Comparison of ENCODE assay signal across 10 mouse cellular contexts in the genomic region with DNA sequence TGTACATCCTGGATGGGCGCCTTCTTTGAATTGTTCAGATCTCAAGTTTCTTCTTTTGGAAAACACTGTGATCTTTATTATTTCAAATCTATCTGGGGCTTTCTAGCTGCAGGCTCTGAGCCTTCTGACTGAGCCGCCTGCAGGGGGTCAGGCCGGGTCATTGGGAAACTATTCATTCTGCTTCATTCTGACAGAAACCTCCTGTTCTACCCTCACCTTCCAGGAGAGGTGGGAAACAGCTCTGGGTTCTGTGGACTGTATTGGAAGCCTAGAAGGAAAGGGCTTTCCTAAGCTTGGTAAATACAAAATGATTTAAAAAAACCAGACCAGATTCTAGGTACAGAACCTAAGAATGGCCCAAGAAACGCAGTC.
A peak's percentile ranks its signal among the peaks of the same experiment; 100 is the strongest.
DNase-seq lines count a peak whose midpoint lies in the region; ATAC-seq and TF ChIP-seq lines count a peak whose summit lies in the region.
"Had no signal": no experiment of that assay in that cellular context is flagged by ENCODE, and none has a peak within 500 bp of the region (broad histone marks: within the 10 kb centered on the region; RNA-seq: fewer than 3 reads in every experiment).

No protein-coding gene starts in this region.

- TF ChIP-seq EP300 in lung, postnatal 0 days (IDR thresholded peaks at IDR 0.05): no peak
- no peak for TF ChIP-seq EP300 in stomach, postnatal 0 days (optimal IDR thresholded peaks at IDR 0.05)

- 0 out of 2 replicates have a peak, but pooled peaks cover 5% of the 10 kb centered on the region for H3K9me3 ChIP-seq in hindbrain, embryonic 10.5 days
- no peaks in the 10 kb centered on the region for H3K9me3 ChIP-seq in hindbrain, postnatal 0 days (ENCODE audit: low read length)
- no peaks in the 10 kb centered on the region for H3K9me3 ChIP-seq in lung, postnatal 0 days (ENCODE audit: low read length)
- no peaks in the 10 kb centered on the region for H3K9me3 ChIP-seq in intestine, embryonic 16.5 days (ENCODE audit: control insufficient read depth, low read length)
- H3K9me3 ChIP-seq in stomach, postnatal 0 days (ENCODE audit: control insufficient read depth, low read length): no peaks in the 10 kb centered on the region
- H3K9me3 ChIP-seq in midbrain, embryonic 13.5 days: no peaks in the 10 kb centered on the region

- 33% methylated on average over 4 of the region's 4 CpGs for WGBS in hindbrain, embryonic 10.5 days
- WGBS in hindbrain, postnatal 0 days: 46% methylated on average over 4 of the region's 4 CpGs
- WGBS in lung, postnatal 0 days: 40% methylated on average over 4 of the region's 4 CpGs
- 54% methylated on average over 4 of the region's 4 CpGs for WGBS in intestine, embryonic 16.5 days
- WGBS in stomach, postnatal 0 days: 42% methylated on average over 4 of the region's 4 CpGs
- WGBS in midbrain, embryonic 13.5 days: 49% methylated on average over 4 of the region's 4 CpGs

- H3K27ac ChIP-seq in hindbrain, embryonic 10.5 days: peak overlapping the region; percentile 9; the same call in 1 of the 2 replicates
- H3K27ac ChIP-seq in hindbrain, postnatal 0 days: no peak overlapping the region
- H3K27ac ChIP-seq in lung, postnatal 0 days (ENCODE audit: low read length): peak overlapping the region; percentile 84
- H3K27ac ChIP-seq in intestine, embryonic 16.5 days (ENCODE audit: low read length): peak overlapping the region; percentile 38; the same call in 1 of the 2 replicates
- H3K27ac ChIP-seq in stomach, postnatal 0 days (replicated peaks): peak overlapping the region; percentile 30; the same call in 1 of the 2 replicates
- H3K27ac ChIP-seq in midbrain, embryonic 13.5 days: no peak overlapping the region

- peaks cover 20% of the 10 kb centered on the region for H3K4me1 ChIP-seq in hindbrain, embryonic 10.5 days (replicated peaks)
- no peaks in the 10 kb centered on the region for H3K4me1 ChIP-seq in hindbrain, postnatal 0 days (ENCODE audit: insufficient read depth, low read length)
- H3K4me1 ChIP-seq in lung, postnatal 0 days (ENCODE audit: insufficient read depth, low read depth, low read length): peaks cover 10% of the 10 kb centered on the region; the same call in 1 of the 2 replicates
- peaks cover 12% of the 10 kb centered on the region for H3K4me1 ChIP-seq in intestine, embryonic 16.5 days (ENCODE audit: control insufficient read depth, insufficient read depth, low read length)
- peaks cover 7% of the 10 kb centered on the region; the same call in 1 of the 2 replicates for H3K4me1 ChIP-seq in stomach, postnatal 0 days (replicated peaks; ENCODE audit: control insufficient read depth, insufficient read depth)
- H3K4me1 ChIP-seq in midbrain, embryonic 13.5 days (replicated peaks): peaks cover 11% of the 10 kb centered on the region

- no peak overlapping the region for H3K9ac ChIP-seq in hindbrain, postnatal 0 days (replicated peaks; ENCODE audit: low read length)
- no peak overlapping the region for H3K9ac ChIP-seq in lung, postnatal 0 days (replicated peaks; ENCODE audit: low read depth)
- H3K9ac ChIP-seq in intestine, embryonic 16.5 days (ENCODE audit: low read depth, low read length): no peak overlapping the region
- no peak overlapping the region for H3K9ac ChIP-seq in stomach, postnatal 0 days (ENCODE audit: low read length)
- no peak overlapping the region for H3K9ac ChIP-seq in midbrain, embryonic 13.5 days (replicated peaks)

- no peak overlapping the region for H3K4me3 ChIP-seq in hindbrain, embryonic 10.5 days
- no peak overlapping the region for H3K4me3 ChIP-seq in hindbrain, postnatal 0 days (ENCODE audit: low read length)
- H3K4me3 ChIP-seq in lung, postnatal 0 days (ENCODE audit: low read depth, low read length): no peak overlapping the region
- no peak overlapping the region for H3K4me3 ChIP-seq in intestine, embryonic 16.5 days (ENCODE audit: low read length)
- no peak overlapping the region for H3K4me3 ChIP-seq in stomach, postnatal 0 days (ENCODE audit: low read depth, low read length)
- H3K4me3 ChIP-seq in midbrain, embryonic 13.5 days (replicated peaks): no peak overlapping the region

- H3K4me2 ChIP-seq in hindbrain, postnatal 0 days (ENCODE audit: low read depth, low read length): no peak overlapping the region
- no peak overlapping the region for H3K4me2 ChIP-seq in lung, postnatal 0 days (replicated peaks; ENCODE audit: low read depth, low read length)
- no peak overlapping the region for H3K4me2 ChIP-seq in intestine, embryonic 16.5 days (ENCODE audit: low read depth, low read length)
- H3K4me2 ChIP-seq in stomach, postnatal 0 days (replicated peaks; ENCODE audit: low read depth): no peak overlapping the region
- H3K4me2 ChIP-seq in midbrain, embryonic 13.5 days (replicated peaks): no peak overlapping the region

- no peak for ATAC-seq in hindbrain, postnatal 0 days
- no peak for ATAC-seq in lung, postnatal 0 days
- ATAC-seq in intestine, embryonic 16.5 days: no peak
- no peak for ATAC-seq in stomach, postnatal 0 days (ENCODE audit: low FRiP score, low TSS enrichment)
- ATAC-seq in midbrain, embryonic 13.5 days: no peak
- ATAC-seq in frontal cortex, adult (ENCODE audit: low TSS enrichment): no peak
- ATAC-seq: midbrain, embryonic 16.5 days had no signal

- H3K27me3 ChIP-seq in hindbrain, embryonic 10.5 days (ENCODE audit: insufficient read depth, poor library complexity, severe bottlenecking): no peaks in the 10 kb centered on the region
- H3K27me3 ChIP-seq in hindbrain, postnatal 0 days (ENCODE audit: insufficient read depth, low read length): no peaks in the 10 kb centered on the region
- H3K27me3 ChIP-seq in lung, postnatal 0 days (replicated peaks; ENCODE audit: insufficient read depth, low read length): no peaks in the 10 kb centered on the region
- H3K27me3 ChIP-seq in intestine, embryonic 16.5 days (replicated peaks; ENCODE audit: control insufficient read depth, insufficient read depth, low read length): no peaks in the 10 kb centered on the region
- H3K27me3 ChIP-seq in stomach, postnatal 0 days (ENCODE audit: control insufficient read depth, insufficient read depth, low read length): no peaks in the 10 kb centered on the region
- H3K27me3 ChIP-seq in midbrain, embryonic 13.5 days: no peaks in the 10 kb centered on the region

- DNase-seq in hindbrain, embryonic 10.5 days (ENCODE audit: low spot score): peak; percentile 42
- no peak for DNase-seq in hindbrain, postnatal 0 days (ENCODE audit: low spot score)
- DNase-seq in lung, postnatal 0 days (ENCODE audit: low spot score): no peak
- no peak for DNase-seq in lung, postnatal 10 days
- no peak for DNase-seq in stomach, postnatal 0 days (ENCODE audit: low spot score)
- DNase-seq: thymus, postnatal 36 days had no signal

- peaks cover 9% of the 10 kb centered on the region for H3K36me3 ChIP-seq in hindbrain, embryonic 10.5 days
- H3K36me3 ChIP-seq in hindbrain, postnatal 0 days (ENCODE audit: insufficient read depth, low read length): no peaks in the 10 kb centered on the region; the same call in 1 of the 2 replicates
- peaks cover 36% of the 10 kb centered on the region for H3K36me3 ChIP-seq in lung, postnatal 0 days (ENCODE audit: insufficient read depth, low read length)
- peaks cover 19% of the 10 kb centered on the region for H3K36me3 ChIP-seq in intestine, embryonic 16.5 days (ENCODE audit: control insufficient read depth, insufficient read depth, low read length)
- H3K36me3 ChIP-seq in stomach, postnatal 0 days (ENCODE audit: control insufficient read depth, insufficient read depth, low read length): peaks cover 19% of the 10 kb centered on the region; the same call in 1 of the 2 replicates
- H3K36me3 ChIP-seq in midbrain, embryonic 13.5 days: 0 out of 2 replicates have a peak, but pooled peaks cover 2% of the 10 kb centered on the region

- TF ChIP-seq CTCF in hindbrain, postnatal 0 days (IDR thresholded peaks at IDR 0.05; ENCODE audit: low read depth): no peak
- no peak for TF ChIP-seq CTCF in lung, postnatal 0 days (IDR thresholded peaks at IDR 0.05)
- no peak for TF ChIP-seq CTCF in stomach, postnatal 0 days (IDR thresholded peaks at IDR 0.05; ENCODE audit: low read depth)

Comparison
In these comparisons a context has a peak if more than half of its experiments do, and no peak if none do; other contexts are left out.
1. H3K27ac ChIP-seq: peak in hindbrain, embryonic 10.5 days (single experiment), lung, postnatal 0 days (single experiment), intestine, embryonic 16.5 days (single experiment) and stomach, postnatal 0 days (single experiment); none in hindbrain, postnatal 0 days (single experiment) and midbrain, embryonic 13.5 days (single experiment).